Mouse (Mus musculus): Measurements from ENCODE around the gene Mme. TPM values are rescaled to one million over a fixed set of nuclear protein-coding genes. Genes with fewer than 3 reads are reported as not detected.

The Mme gene
- polyA plus RNA-seq (2015; fragmentation: Illumina TruSeq; extraction: RNeasy Lipid Tissue Mini Kit (QIAGEN cat#74804); ENCODE audit: insufficient read depth, low replicate concordance), result 10.7 TPM

DNA sequence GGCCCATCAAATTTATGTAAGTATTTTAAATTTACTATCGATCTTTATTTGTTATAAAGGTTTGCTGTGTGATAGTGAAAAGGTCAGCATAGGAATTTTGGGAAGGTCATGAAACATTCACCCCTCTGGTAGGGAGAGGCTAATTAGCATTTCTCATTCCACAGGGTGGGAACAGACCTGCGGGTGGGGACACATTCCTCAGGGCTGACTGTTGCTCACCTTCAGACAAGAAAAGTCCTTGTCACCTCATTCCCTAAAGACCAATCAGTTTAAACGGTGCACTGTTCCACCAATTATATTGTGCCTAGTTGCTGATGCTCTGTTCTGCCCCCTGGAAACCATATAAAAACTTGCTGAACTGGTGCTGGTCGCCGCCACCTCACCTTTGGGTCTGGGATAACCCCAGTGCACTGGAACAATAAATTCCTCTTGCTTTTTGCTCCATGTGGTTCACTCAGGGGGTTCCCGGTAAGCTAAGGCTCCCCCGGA lies at the start of gene Mme:
Gene Mme (plus strand): TSS at position 439 of the 489 bp plus-strand sequence.

Other genes starting within 250 kb of the Mme start
- gene Gm34302, start 242.3 kb downstream of the Mme start, polyA plus RNA-seq (2015; fragmentation: Illumina TruSeq; extraction: RNeasy Lipid Tissue Mini Kit (QIAGEN cat#74804); ENCODE audit: insufficient read depth, low replicate concordance), result not detected